Mouse (Mus musculus): ENCODE measurements around the gene S100pbp.

Gene S100pbp

DNA sequence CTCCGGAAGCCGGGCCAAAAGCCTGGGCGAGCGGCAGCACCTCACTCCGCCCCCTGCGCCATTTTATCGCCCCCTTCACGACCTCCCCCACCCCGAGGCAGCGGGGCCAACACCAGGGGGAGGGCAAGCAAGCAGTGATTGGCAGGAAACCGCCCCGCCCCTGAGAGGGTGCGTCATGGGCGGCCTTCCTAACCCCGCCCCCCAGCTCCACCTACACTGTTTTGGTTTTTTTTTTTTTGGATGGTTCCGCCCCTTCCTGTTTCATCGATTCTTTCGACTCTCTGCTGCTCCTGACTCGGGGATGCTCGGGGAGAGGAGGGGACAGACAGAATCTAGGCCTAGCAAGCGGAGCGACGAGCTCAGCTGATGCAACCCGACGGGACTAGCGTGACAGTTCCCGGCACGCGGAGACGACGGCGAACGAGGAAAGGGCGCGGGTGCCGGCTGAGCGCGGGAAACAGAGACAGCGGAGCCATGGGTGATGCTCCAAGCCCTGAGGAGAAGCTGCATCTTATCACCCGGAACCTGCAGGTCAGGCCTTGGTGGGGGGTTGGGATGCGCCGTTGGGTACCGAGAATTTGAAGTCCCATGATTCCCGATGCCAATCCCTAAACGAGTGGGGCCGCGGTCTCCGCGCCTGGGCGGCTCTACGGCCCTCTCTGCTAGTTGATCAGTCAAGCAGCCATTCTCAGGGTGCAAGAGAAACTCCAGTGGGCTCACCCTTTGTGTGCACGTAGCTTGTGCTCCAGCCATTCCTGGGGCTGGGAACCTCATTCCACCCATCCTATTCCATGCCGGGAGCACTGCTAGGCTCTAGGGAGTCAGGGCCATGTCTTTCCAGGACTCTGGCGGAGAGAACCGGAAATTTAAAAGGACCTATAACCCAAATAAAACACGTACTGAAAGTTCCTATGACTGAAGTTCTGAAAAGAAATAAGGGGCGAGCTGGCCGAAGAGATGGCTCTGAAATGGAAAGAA, at the start of gene S100pbp, which contains the start of gene Yars:
TSS of gene S100pbp (minus strand) at position 186 of the 978 bp plus-strand sequence.
TSS of gene Yars (plus strand) at position 219 of the 978 bp plus-strand sequence.
- DNase-seq (ENCODE audit: low spot score) = peak; percentile 92

DNA sequence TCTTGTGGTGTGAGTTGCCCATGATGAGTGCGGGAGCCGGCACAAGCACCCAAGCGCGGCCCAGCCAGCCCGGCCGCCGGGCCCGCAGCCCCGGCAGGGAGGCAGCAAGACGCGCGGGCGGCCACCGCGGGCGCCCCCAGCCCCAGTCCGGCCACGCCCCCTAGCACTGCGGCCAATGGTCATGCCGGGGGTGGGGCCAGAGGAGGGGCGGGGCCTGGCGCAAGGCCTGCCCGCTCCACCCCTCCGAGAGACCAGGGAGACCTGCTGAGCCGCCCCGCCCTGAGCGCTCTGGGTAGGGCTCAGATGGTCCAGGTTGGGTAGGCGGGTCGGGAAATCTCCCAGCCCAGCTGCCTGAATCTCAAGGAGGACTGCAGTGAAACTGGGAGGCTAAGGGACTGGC, 49.5 kb upstream of the S100pbp start:
- DNase-seq (ENCODE audit: low spot score) = peak; percentile 45

DNA sequence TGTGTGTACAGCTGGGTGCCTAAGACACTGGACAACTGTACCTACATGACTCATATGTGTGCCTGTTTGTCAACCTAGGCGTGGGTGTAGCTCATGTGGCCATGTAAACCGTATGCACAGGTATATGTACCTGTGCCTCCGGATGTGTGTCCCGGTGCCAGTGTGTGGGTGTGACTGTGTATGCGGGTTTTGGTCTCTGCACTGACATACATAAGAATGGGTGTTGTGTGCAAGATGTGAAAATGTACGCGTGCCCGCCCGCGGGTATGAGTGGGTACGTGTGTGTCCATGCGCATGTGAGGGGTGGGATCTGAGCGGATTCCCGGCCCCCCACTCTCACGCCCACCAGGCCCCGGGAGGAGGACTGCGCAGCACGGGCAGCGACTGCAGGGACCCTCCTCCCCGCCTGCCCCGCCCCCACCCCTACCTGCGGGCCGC, 49.1 kb upstream of the S100pbp start:
- DNase-seq (ENCODE audit: low spot score) = no peak

DNA sequence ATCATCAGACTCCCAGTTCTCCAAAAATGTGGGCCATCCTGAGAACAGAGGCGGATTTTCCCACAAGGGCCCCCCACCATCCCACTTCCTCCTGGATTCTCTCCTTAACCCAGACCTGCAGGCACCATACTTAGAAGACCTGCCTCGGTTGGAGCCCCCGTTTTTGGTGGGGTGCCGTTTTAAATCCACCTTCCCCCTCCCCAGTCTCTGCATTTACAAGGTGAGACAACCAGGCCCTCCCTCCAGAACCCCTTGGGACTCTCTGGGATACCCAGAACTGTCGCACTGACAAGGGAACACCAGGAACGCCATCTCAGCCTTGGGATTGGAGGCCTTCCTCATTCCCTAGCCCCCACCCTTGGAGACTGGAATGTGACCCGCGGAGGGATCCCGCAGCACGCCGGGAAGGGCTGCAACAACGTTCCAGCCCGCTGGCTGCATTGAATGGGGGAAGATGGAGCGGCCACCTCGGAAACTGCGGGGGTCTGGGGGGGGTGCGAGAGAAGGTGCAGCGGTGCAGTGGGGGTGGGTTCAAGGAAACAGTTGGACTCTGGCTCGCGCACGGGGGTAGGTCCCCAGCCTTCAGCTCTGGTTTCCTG, 48.4 kb upstream of the S100pbp start:
- no peak for DNase-seq (ENCODE audit: low spot score)

DNA sequence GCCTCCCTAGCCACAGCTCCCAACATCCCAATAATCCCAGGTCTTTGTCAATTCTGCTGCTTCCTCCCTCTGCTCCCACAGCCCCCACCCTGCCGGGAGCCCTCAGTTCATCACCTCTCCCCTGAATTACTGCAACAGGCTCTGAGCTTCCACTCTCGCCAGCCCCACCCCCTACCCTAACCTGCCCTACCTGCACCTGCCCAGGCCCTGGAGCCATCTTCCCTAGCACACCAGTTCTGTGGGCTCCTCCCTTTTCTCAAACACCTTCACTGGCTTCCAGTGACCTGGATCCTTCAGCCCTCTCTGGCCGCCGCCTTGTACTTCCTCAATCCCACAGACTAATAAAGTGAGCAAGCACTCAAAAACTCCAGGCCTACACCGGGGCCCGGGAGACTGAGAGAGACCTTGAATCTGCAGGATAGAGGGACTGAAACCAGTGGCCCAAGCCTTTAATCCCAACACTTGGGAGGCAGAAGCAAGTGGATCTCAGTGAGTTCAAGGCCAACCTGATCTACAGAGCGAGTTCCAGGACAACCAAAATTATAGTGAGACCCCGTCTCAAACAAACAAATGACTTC, 46.8 kb upstream of the S100pbp start:
- no peak for DNase-seq (ENCODE audit: low spot score)

DNA sequence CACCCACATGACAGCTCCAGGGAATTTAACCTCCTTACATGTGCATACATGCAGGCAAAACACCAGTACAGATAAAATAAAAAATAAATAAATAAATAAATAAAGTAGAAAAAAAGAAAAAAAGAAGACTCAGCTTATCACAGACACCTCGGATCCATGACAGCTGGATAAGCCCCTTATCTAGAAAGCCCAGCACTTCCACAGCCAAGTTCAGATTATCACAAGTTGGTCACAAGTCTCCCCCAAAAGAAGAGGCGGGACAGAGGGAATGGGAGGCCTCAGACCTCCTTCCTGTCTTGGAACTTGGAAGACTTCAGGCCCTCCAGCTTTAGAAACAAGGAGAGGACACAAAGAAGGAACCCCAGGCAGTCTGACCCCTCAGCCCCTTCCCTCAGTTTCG, 45.6 kb upstream of the S100pbp start:
- DNase-seq (ENCODE audit: low spot score) = no peak

DNA sequence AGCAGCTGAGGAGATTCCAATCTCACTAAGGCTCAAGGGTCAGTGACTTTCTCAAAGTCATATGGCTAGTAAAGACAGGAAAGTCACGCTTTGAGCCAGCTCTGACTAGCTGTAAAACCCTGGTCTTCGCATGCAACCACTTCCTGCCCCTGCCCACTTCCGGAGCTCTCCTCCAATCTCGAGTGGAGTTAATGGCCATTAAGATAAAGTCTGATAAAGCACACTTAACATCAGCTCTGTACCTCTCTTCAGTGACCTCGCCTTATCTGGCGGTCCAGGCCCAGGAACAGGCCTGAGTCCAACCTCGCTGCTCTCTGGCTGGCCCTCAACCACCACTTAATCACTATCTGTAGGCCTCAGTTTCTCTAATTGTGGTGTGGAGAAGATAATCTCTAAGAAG, 45.0 kb upstream of the S100pbp start:
- no peak for DNase-seq (ENCODE audit: low spot score)

DNA sequence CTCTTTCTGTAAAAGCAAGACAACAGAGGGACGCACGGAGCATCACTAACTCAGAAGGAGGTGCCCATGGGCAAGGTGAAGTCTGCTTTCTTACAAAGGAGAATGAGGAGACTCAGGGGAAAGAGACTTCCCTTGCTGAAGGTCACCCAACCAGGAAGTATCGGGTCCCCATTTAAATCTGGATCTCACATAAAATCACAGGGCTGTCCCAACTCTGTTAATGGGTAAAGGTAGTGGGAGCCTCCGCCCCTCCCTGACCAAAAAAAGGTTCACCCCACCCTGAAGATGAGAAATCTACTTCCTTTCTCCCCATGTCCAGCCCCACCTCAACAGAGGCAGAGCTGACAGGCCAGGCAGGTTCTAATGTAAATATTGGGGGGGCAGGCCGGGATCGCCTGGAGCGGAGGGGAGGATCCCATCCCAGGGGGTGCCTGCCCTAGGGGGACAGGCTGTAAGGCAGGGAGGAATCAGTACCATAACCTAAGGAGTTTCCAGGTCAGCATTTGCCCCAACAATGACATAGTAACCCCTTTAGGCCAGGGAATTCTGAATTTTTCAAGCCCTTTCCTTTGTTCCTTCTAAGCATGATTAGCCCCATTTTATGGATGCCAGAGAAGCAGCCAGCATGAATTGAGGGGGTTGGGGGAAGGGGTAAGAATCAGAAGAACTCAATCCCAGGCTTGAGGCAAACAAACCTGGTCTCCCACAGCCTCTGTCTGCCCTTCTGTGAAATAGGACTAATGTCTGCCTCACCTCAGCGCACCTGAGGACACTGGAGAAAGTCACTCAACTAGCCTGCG, 43.2 kb upstream of the S100pbp start:
- DNase-seq (ENCODE audit: low spot score) = no peak

DNA sequence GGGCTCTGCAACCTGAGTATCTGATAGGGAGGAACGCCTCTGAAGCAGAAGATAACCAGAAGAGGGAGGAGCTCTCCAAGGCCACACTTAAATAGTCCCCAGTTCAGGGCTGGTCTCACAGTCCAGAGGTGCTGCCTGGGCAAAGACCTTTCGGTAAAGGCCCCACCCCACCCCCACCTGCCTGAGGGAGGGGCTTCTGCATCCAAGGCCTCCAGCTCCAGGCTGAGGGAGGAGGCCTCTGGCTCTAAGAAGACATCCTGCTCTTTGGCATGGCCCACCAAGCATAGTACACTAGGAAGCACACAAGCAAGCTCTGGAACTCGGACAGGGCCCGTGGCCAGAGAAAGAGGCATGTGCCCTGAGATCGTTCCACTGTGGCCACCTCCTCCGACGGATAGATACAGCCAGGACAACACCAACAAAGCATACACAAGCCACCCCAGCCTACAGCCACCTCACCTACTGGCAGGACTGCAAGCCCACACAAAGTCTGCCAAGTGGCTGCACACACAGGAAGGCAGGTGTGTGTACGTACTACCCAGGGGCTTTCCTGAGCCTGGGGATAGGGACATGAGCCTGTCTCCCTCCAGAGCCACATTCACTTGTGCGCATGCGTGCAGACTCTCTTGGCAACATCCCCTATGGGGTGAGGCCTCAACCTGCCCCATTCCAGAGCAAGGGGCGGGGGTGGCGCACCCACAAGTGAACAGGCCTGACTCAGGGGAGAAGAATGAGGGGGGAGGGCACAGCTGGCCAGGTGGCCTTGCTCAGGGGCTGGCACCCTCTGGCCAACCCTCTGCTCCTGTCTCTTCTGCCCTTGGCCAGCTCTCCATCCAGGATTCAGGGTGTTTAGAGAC, 42.3 kb upstream of the S100pbp start:
- no peak for DNase-seq (ENCODE audit: low spot score)

DNA sequence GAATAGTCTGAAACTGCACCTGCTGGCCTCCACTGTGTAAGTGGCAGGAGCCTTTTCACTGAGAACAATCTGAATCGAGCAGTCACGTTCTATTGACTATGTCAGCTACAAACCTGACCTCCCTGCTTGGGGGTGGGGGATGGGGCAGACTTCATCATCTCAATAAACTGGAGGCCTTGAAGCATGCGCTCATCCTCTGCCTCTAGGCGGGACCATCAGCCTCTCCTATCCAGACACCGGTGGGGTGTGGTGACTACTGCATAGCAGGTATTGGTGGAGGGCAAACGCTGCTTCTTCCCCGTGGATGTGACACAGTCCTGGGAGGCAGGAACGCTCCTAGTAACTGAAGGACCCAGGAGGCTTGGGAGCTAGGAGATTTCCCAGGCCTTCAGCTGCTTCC, 41.4 kb upstream of the S100pbp start:
- DNase-seq (ENCODE audit: low spot score) = no peak

DNA sequence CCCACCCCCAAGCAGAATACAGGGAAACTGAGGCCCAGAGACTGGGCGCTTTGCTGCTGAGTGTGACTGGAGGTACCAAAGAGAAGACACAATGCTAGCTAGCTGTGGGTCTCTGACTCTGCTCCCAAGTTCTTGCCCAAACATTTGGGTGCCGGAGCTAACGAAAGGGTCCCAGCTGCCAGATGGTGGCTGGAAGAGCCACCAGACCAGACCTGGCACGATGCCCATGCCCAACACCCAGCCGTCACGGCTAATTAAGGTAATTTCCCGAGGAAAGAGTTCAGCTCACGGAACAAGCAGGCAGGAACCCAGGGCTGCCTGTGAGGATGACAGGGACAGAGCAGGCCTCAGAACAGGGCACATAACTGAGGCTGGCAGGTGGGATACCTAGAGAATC, 38.5 kb upstream of the S100pbp start:
- no peak for DNase-seq (ENCODE audit: low spot score)

DNA sequence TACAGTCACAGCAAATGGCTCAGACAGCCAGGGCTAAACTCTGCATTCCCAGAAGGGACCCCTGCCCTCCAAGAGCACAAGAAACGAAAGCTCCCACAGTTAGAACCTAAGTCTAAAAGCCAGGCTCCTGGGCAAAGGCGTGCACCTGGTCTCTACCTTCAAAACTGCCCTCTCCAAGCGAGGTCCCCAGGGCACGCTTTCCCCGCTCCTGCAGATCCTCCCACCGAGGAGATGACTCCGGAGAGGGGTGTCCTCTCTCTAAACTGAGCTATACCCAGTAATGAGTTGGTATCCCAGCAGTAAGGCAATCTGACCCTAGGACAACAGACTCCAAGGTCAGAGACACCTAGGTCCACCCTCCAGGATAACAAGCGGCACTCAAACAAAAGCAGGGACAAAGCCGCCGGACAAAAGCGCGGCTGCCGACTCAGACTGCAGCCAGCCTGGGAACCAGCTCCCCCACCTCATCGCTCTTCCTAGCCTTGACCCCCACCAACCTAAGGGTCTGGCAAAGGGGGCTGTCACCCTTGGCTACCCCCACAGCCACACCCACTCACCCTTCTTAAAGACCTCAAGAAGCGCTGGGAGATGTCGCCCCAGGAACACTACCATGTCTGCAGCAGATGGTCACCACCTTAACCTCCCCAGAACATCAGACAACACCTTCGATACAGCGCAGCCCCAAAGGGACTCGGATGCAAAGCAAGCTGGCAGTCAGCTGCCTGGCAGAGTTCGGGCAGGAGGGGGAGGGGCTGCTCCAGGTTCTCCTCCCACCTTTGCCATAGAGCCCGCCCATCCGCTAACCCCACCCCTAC, 37.9 kb upstream of the S100pbp start:
- DNase-seq (ENCODE audit: low spot score) = no peak

DNA sequence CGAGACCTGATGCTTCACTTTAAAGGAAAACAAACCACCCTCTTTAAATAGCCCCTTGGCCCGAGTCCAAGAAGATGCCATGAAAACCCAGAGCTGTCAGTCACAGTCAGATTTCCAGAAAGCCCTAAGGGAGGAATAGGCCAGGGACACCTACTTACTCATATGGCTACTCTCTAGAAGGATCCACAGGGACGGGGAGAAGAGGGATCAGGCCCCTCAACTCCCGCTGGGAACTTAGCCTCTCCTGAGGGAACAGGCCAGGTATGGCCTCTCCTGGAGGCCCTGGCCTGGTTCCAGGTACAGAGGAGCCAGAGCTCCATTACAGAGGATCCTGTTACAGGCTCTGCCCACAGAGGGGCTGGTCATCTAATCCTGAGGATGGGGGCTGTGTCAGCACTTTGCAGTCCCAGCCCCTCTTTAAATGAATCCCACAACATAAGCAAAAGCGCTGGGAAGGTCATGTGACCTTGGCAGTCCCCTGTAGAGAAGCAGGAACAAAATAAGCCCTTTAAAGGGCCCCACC, 37.0 kb upstream of the S100pbp start:
- no peak for DNase-seq (ENCODE audit: low spot score)

DNA sequence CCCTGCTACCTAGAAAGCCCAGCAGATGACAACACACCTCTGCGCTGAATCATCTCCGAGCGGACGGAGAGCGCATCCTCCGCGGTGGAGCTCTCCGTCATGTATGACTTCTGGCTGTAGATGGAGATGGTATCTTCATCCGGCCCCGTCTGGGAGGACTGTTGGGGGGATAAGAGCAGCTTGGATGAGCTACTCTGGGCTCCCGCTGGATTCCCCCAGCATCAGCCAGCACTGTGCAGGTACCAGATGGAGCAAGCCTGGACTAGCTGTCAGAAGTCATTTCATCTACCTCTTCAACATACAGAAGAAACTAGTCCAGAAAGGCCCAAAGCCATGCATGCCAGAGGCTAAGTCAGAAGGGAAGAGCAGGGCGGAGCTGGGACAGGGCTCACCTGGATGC, 35.8 kb upstream of the S100pbp start:
- DNase-seq (ENCODE audit: low spot score) = no peak

DNA sequence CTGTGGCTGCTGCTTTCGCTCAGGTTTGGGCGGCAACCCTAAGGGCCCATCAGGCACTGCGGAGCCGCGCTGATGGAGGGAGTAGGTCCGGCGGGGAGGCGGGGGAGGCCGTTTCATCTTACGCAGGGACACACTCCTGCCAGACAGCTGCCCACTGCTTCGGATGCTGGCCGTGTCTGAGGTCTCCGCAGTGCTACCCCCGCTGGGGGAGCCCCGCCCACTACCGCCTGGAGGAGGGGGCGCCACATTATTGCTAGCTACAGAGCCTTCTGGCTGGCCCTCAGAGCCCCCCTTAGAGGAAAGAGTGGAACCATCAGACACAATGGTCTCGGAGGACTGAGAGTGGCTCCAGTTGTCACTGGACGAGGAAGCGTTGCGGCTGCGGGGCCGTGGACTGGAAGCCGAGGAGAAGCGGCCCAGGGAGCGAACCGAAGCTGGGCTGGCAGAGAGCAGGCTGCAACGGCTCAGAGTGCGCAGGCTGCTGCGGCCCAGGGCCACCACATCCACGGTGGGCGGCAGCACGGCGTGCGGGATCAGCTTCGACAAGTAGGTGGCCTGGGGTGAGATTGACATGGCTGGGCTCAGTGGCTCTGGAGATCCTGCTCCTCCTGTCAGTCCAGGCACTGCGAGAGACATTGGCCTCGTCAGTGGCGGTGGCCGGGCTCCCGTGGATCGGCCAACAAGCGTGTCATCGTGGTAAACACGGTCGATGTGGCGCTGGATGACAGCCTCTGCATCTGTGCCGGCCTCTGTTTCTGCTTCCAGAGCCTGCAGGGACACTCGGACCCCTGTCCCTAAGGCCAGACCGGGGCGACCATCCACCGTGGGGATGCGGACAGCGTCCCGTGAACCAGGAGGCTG, 34.1 kb upstream of the S100pbp start:
- no peak for DNase-seq (ENCODE audit: low spot score)

DNA sequence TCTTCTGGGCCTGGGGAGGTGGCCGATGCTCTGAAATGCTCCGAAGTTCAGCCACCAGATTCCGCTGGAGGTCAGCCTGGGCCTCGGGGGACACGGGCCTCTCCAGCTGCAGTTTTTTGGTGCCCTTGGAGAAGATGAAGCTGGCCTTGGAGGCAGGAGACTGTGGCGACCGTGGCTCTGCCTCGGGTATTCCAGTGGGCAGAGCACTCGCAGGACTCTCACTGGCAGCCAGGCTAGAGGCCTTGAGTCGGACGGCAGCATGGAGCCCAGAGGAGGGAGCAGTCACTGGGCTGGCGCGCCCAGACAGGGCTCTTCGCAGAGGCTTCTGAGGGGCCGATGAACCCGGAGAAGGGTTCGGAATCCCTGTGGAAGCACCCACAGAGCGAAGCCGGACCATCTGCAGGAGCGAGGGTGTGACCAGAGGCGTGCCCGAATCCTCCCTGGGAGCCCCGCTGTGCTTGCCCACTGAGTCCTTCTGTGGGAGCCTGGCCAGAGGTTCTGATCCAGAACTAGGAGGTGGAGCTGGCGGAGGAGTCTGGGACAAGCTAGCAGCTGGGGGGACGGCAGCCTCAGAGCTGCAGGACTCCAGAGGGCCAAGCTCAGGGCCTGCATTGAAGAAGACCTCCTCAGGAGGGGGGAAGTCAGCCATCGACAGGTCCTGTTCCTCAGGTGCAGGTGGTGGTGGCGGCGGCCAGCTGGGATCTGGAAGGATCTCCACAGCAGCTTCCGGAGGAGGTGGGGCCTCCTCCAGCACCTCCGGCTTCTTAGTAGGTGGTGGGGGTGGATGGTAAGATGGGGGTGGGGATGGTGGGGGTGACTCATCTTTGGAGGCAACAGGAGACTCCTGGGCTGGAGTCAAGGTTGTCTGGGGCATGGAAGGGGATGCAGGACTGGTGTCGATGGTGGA, 32.7 kb upstream of the S100pbp start:
- DNase-seq (ENCODE audit: low spot score) = no peak

DNA sequence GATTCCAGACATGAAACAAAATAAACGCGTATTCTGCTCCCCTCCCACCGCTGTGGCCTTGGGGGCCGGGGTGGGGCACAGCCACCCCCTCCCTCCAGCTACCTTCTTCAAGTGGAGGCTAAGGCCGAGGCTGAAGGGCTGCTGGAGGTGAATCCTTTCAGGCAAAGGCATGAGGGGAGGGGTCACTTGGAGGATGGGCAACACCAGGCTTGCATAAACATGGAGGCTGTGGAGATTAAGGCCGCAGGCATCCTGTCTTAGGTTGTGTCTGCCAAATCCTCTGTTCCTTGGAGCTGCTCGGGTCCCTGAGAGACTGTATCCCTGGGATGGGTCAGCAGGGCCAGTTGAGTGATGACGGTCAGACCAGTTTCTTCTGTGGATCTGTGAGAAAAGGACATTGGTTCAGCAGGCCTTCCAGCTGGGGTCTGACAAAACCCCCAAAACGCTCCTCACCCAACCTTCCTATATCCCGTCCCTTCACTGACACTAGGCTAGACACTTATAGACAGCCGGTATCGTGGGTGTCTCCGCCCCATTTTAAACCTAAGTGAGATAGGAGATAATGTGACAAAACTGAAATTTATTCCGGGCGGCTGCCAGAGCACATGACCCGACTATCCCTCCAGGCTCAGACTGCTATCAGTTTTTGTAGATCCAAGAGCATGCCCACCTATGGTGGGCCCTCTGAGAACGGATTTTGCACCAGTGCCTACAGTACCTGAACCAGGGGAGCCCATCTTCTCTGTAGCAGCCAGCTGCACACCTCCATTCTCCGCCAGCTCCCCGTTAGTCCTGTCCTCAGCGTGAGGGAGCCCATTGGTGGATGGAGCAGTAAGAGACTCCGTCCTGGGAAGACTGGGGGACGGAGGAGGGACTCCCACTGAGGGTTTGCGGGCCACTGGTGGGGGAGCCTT, 31.8 kb upstream of the S100pbp start:
- DNase-seq (ENCODE audit: low spot score) = no peak
